Mouse (Mus musculus) embryonic facial prominence, embryonic 15.5 days (tissue): ENCODE measurements around the gene Gse1. TPM values are rescaled to one million over a fixed set of nuclear protein-coding genes. Genes with fewer than 3 reads are reported as not detected.

Source experiments
- ATAC-seq: fragments of 200-750 bp; cut with Nextera tagmentation; 2 replicates; pipeline ENCODE4 v1.8.0; 2017; ENCODE audit warnings: low read depth, moderate TSS enrichment; ENCODE audit not compliant: insufficient number of reproducible peaks, low FRiP score, low TSS enrichment
- H3K27ac ChIP-seq: fragments of 300-500 bp; sonication (generic); replicated peaks from 2 replicates; pipeline ENCODE4 v1.5.1; 2015; ENCODE audit warnings: mild to moderate bottlenecking, inconsistent platforms
- H3K27me3 ChIP-seq: fragments of 300-500 bp; sonication (generic); 2 replicates; pipeline ENCODE4 v1.6.1; 2015; ENCODE audit warnings: inconsistent platforms
- H3K36me3 ChIP-seq: fragments of 300-500 bp; sonication (generic); 2 replicates; pipeline ENCODE4 v1.6.1; 2015; ENCODE audit warnings: mild to moderate bottlenecking, inconsistent platforms
- H3K4me1 ChIP-seq: fragments of 300-500 bp; sonication (generic); 2 replicates; pipeline ENCODE4 v1.6.1; 2015; ENCODE audit warnings: inconsistent platforms
- H3K4me2 ChIP-seq: fragments of 300-500 bp; sonication (generic); replicated peaks from 2 replicates; pipeline ENCODE4 v1.6.1; 2015; ENCODE audit warnings: mild to moderate bottlenecking, inconsistent platforms
- H3K4me3 ChIP-seq: fragments of 300-500 bp; sonication (generic); replicated peaks from 2 replicates; pipeline ENCODE4 v1.5.1; 2015; ENCODE audit warnings: mild to moderate bottlenecking, inconsistent platforms
- H3K9ac ChIP-seq: fragments of 300-500 bp; sonication (generic); 2 replicates; pipeline ENCODE4 v1.6.1; 2015; ENCODE audit warnings: inconsistent platforms
- H3K9me3 ChIP-seq: fragments of 300-500 bp; sonication (generic); replicated peaks from 2 replicates; pipeline ENCODE4 v1.6.1; 2016; ENCODE audit warnings: inconsistent platforms
- WGBS: fragments of 180-500 bp; shearing (Covaris S2); methylation state at CpG from one replicate; pipeline ENCODE4 v1.1.7; 2015; 5-methylcytosine and 5-hydroxymethylcytosine counted together
- polyA plus RNA-seq: library from polyadenylated mRNA; unstranded; fragments of >200 nt; fragmentation: Nextera tagmentation; extraction: Ambion mirVana; gene quantifications from 2 replicates; pipeline ENCODE4 v1.2.1, GENCODE M21; 2015

Gene Gse1
- polyA plus RNA-seq, 1 experiment from 2014 or later: 11.1 TPM

DNA sequence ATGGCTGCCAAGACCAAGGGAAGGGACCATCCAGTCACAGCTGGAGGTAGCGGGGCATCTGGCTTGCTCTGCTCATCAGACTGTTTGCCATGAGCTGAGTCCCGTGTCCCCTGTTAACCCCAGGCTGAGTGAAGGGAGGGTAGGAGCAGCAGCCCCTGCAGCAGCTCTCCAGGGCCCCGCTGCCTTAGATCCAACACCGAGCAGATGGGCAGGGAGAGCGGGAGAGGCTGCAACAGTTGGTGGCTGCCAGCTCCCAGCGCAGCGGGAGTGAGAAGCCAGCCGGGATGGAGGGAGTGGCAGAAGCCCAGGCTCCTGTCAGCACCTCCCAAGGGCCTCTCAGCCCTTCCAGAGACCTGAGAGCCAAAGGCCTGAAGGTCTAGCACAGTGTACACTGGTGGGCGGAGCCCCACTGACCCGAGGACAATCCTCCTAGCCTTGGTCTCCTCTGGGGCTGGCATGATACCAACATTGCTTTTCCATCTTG is 61.5 kb downstream of the Gse1 start:
- no peaks in the 10 kb centered on the region for H3K27me3 ChIP-seq
- peaks cover 91% of the 10 kb centered on the region for H3K4me1 ChIP-seq
- H3K4me3 ChIP-seq: no peak overlapping the region
- WGBS: 30% methylated on average over 10 of the region's 10 CpGs
- H3K36me3 ChIP-seq: no peaks in the 10 kb centered on the region
- H3K9ac ChIP-seq: no peak overlapping the region
- no peak overlapping the region for H3K4me2 ChIP-seq
- H3K9me3 ChIP-seq: no peaks in the 10 kb centered on the region
- peak overlapping the region; percentile 65 for H3K27ac ChIP-seq
- no peak; the same call in 1 of the 2 replicates for ATAC-seq

- H3K27ac ChIP-seq: no peak overlapping the region
- H3K4me1 ChIP-seq: peaks cover 91% of the 10 kb centered on the region
- H3K9ac ChIP-seq: no peak overlapping the region
Measured at GRCm38 (mm10) chr8:120290614-120291013, 62.4 kb downstream of the Gse1 start.

GRCm38 (mm10) chr8:120291650-120292049 is 63.4 kb downstream of the Gse1 start:
- ATAC-seq: no peak
- Histone ChIP-seq H3K4me2 (no peak overlapping the region), H3K27ac (no peak overlapping the region), H3K36me3 (no peaks in the 10 kb centered on the region), H3K9me3 (no peaks in the 10 kb centered on the region), H3K4me3 (no peak overlapping the region), H3K9ac (no peak overlapping the region), H3K27me3 (no peaks in the 10 kb centered on the region), H3K4me1 (peaks cover 92% of the 10 kb centered on the region)
- 89% methylated on average over 9 of the region's 9 CpGs for WGBS

More at GRCm38 (mm10) chr8:120290614-120291013, 62.4 kb downstream of the Gse1 start:
- Histone ChIP-seq H3K27me3 (no peaks in the 10 kb centered on the region), H3K4me2 (no peak overlapping the region), H3K36me3 (no peaks in the 10 kb centered on the region), H3K9me3 (no peaks in the 10 kb centered on the region), H3K4me3 (no peak overlapping the region)
- ATAC-seq: no peak
- 55% methylated on average over 15 of the region's 15 CpGs for WGBS

DNA sequence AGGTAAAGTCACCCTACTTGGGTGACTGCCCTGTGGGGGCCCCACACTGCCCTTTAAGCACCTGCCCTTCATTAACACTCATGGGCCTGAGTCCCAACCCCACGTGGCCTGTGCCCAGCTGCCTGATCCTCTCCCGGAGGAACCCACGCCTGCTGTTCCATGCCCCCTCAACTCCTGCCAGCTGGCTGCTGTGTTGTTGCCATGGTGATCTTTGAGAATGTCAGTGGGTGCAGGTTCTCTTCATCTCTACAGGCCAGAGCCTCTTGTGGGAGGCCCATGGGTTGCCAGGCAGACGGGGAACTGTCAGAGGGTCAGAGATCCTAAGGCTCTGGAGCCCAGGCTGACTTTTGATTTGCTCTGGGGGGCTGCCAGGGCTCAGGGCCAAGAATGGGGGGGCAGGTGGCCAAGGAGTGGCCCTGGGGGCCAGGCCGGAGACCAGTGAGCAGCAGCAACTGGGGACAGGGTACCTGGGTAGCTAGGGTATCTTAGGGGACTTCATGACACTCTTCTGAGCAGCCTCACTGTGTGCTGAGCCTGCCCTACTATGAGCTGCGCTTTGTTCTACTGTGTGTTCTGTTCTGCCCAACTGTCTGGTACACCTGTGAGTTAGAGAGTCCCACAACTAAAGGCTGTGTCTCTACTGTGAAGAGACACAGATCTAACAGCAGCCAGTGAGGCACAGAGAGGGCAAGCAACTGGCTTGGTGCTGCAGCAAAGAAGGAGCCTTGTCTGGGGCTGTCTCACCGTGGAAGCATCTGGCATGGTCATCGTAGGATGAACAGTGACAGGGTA is 64.3 kb downstream of the Gse1 start:
- H3K9me3 ChIP-seq: no peaks in the 10 kb centered on the region
- no peak for ATAC-seq
- WGBS: 57% methylated on average over 8 of the region's 8 CpGs
- H3K27ac ChIP-seq: no peak overlapping the region
- H3K27me3 ChIP-seq: no peaks in the 10 kb centered on the region
- no peak overlapping the region for H3K9ac ChIP-seq
- no peak overlapping the region for H3K4me3 ChIP-seq
- H3K36me3 ChIP-seq: no peaks in the 10 kb centered on the region
- peaks cover 94% of the 10 kb centered on the region for H3K4me1 ChIP-seq
- H3K4me2 ChIP-seq: no peak overlapping the region

DNA sequence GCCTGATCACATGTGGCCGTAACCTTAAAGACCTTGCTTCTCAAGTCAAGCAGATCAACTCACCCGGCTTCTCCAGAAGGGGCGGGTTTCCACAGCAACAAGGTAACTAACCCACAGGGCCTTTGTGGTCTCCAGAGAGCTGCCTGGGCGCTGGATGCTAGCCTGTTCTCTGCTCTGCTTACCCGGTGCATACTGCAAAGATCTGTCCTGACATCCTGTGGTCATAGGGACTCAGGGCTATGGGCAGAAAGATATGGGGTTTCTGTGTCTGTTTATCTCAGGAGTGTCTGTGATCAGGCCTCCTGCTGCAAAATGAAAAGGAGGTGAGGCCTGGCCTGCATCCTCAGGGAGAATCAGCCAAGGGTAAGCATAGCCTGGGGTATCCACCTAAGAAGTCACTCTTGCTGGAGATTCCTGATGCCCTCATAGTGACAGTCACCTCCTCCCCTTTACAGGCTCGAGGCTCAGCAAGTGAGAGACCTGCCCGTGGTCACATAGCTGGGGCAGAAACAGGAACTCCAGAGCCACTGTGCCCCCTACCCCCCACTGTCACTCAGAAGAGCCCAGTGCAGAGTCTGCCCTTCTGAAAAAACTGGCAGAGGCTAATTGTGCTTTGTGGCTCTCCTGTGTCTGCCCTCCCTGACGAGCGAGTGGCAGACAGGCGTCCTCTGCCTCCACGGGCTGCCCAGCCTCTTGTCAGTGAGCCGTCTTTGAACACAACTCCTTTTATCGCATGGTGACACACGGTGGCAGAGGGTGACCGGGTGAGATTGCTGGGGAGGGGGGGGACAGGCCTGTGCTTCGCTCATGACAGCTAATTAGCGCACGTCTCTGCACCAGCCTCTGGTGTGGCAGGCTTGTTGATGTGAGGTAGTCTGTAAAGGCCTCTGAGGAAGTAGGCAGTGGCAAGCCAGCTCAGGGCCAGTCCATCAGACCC is 65.4 kb downstream of the Gse1 start:
- Histone ChIP-seq H3K4me2 (no peak overlapping the region), H3K27ac (no peak overlapping the region), H3K4me3 (no peak overlapping the region), H3K9me3 (no peaks in the 10 kb centered on the region), H3K4me1 (peaks cover 89% of the 10 kb centered on the region), H3K27me3 (no peaks in the 10 kb centered on the region), H3K36me3 (no peaks in the 10 kb centered on the region), H3K9ac (no peak overlapping the region)
- no peak for ATAC-seq
- WGBS: 54% methylated on average over 18 of the region's 18 CpGs

DNA sequence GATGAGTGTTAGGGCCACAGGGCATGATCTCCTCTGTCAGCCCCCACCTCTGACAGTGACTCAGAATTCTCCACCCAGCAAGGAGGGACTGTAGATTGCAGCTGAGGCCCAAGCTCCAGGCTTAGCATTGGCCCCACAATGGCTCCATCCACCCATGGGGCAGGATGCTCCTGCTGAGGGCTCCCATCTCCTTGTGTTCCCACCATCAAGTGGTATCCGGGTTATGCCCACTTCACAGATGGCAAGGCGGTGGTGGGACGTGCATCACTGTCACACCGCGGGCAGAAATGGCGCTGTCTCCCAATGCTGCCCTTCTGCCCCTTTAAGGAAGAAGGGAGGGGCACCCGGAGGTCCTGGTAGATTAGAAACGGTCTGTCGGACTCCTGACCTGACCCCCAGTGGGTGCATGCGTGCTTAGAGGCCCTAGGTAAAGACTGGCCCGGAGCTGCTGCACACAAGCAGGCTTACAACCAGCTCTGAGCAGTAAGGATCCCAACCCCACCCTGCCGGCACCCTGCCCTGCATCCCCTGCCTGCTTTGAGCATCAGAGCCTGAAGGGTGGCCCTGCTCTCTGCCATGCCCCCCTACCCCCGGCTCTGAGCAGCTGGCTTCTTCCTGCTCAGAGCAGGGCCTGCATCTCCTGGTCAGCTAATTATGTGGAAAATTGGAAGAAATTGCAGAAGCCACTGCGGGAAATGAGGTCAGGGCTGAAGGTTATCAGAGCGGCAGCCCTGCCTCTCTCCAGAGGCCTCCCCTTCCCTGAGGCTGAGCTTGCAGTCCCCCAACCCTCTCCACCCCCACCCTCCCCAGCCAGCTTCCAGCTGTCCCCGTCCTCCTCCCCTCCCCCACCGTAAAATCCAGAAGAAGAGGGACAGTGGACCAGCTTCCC is 67.0 kb downstream of the Gse1 start:
- ATAC-seq: no peak
- no peak overlapping the region for H3K4me3 ChIP-seq
- no peaks in the 10 kb centered on the region for H3K9me3 ChIP-seq
- no peak overlapping the region for H3K9ac ChIP-seq
- H3K4me1 ChIP-seq: peaks cover 87% of the 10 kb centered on the region
- no peaks in the 10 kb centered on the region for H3K27me3 ChIP-seq
- H3K4me2 ChIP-seq: no peak overlapping the region
- WGBS: 31% methylated on average over 15 of the region's 17 CpGs
- no peak overlapping the region for H3K27ac ChIP-seq
- H3K36me3 ChIP-seq: no peaks in the 10 kb centered on the region

DNA sequence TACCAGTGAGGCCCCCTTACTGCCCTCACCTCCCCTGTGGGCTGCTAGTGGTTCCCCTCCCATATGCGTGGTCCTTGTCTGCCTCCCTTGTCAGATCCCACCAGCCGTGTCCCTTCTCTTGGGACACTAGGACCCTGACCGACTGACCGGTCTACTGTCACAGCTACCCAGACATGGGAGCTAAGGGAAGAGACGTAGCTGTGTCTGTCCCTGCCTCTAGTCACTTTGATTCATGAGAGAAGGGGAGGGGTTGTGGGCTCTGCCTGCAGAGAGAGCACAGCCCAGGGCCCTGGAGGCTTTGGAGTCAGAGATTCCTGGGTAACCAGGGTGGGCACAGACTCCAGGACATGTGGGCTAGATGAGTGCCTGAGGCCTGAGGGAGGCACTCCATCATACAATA is 68.7 kb downstream of the Gse1 start:
- Histone ChIP-seq H3K27me3 (no peaks in the 10 kb centered on the region), H3K4me3 (no peak overlapping the region), H3K36me3 (no peaks in the 10 kb centered on the region), H3K27ac (no peak overlapping the region), H3K9me3 (no peaks in the 10 kb centered on the region), H3K4me2 (no peak overlapping the region), H3K4me1 (peaks cover 85% of the 10 kb centered on the region), H3K9ac (no peak overlapping the region)
- no peak for ATAC-seq
- 50% methylated on average over 5 of the region's 5 CpGs for WGBS

DNA sequence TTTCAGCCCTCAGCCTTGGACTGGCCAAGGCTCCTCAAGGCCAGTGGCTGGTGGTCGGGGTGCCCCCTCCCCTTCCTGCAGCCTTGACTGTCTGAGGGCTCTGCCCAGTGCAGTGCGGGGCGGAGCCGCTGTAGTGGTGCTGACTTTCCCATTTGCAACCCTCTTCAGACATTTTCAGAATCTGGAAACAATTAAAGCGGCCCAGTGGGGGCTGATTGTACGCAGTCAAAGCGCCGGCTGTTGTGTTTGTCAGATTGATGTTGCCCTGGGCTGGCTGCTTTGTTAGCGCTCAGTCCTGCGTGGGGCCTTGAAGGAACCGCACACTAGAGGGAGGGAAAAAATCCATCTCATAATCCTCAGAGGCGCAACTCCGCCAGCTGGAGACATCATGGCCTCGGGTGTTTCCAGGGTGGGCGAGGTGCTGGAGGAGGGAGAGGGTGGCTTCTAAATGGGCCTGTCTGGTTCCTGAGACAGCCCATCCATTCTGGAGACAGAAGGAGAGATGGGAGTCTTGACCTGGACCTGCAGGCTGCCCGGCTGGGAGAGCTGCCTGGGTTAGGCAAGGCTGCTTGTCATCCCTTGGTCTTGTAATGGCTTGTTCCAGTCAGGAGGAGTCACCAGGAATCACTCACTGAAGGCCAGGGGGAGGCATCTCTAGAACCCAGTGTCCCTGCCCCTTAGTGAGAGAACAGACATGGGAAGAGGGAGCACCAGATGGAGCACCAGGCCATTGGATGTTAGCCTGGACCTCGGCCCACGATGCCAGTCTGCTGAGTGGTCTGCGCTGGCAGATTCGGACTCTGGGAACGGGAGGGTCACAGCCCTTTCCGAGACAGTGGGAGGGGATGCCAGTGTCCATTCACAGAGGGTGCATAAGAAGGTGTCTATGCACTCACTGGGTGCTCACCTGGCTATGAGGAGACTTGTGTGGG is 70.6 kb downstream of the Gse1 start:
- WGBS: 28% methylated on average over 22 of the region's 22 CpGs
- no peaks in the 10 kb centered on the region for H3K36me3 ChIP-seq
- H3K4me1 ChIP-seq: peaks cover 83% of the 10 kb centered on the region
- H3K4me3 ChIP-seq: no peak overlapping the region
- ATAC-seq: peak; percentile 67
- H3K9me3 ChIP-seq: no peaks in the 10 kb centered on the region
- no peak overlapping the region for H3K9ac ChIP-seq
- H3K27me3 ChIP-seq: no peaks in the 10 kb centered on the region
- peak overlapping the region; percentile 6; the same call in 1 of the 2 replicates for H3K4me2 ChIP-seq
- peak overlapping the region; percentile 77 for H3K27ac ChIP-seq

DNA sequence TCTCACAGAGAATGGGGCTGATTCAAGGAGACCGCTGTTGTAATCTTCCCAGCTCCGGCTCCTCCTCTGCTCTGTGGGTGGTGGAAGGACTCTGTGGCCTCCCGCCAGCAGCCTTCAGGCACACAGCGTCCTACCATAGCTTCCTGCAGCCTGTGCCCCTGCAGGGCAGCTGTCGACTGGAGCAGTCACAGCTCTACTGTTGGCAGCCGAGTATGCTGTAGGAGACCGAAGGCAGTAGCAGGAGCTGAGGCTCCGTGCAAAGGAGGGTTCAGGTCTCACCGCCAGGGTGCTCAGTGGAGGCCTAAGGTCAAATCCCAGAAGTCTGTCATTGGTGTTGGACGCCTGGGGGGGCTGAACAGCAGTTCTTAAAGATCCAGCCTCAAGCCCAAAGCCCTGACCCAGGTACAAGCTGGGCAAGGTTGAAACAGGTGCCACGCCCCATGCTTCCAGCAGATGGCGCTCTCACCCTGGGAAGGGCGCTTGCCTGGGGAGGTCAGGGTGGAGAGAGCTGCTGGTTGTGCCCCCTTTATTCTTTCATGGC is 72.4 kb downstream of the Gse1 start:
- ATAC-seq: 0 out of 2 replicates have a peak, but pooled peaks have one; percentile 36
- Histone ChIP-seq H3K9ac (no peak overlapping the region), H3K4me1 (peaks cover 79% of the 10 kb centered on the region)

More for the DNA sequence above, 72.4 kb downstream of the Gse1 start:
- Histone ChIP-seq H3K4me3 (no peak overlapping the region), H3K36me3 (no peaks in the 10 kb centered on the region), H3K27me3 (no peaks in the 10 kb centered on the region), H3K27ac (peak overlapping the region; percentile 49), H3K4me2 (peak overlapping the region; percentile 24), H3K9me3 (no peaks in the 10 kb centered on the region)
- WGBS: 5% methylated on average over 13 of the region's 13 CpGs
